Mouse (Mus musculus): ENCODE results near the gene Epsti1. TPM values are rescaled to one million over a fixed set of nuclear protein-coding genes. Genes with fewer than 3 reads are reported as not detected.
A peak's percentile ranks its signal among the peaks of the same experiment; 100 is the strongest.

The Epsti1 gene
- polyA plus RNA-seq, 1 experiment from 2014 or later, result 0.25 TPM

DNA sequence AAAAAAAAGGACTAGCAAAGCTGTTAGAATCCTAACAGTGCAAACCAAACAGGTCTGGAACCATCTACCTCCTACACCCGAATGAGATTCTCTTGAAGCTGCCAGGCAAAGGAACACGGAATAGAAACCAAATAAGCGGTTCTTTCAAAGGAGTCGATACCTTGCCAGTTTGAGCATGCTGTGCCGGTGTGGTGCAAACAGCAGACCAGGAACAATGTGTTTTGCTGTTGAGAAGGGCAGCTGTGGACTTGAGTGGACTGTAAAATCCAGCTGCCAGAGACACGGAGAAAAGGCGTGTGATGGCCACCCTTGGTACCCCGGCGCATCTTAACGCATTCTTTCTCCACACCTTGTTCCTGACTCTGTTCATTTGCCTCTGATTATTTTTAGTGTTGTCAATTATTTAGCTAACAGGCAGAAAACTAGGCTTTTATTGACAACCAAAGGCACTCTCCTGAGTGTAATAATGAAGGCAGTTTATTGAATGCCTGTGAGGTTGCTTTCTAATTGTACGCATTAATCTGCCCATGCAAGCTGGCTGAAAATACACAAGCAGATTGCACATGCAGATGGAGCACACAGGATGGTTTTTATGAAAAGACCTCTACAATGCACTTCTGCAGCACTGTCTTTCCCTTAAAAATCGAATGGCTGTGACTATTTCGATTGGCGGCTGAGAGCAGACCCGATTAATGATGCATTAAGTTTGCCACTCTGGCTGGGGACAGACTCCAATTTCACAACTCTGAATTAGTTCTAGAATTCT, 38.9 kb downstream of the Epsti1 start:
- 0 out of 2 replicates have a peak, but pooled peaks cover 8% of the 10 kb centered on the region for H3K4me1 ChIP-seq (replicated peaks)
- no peak overlapping the region for H3K27ac ChIP-seq
- 56% methylated on average over 15 of the region's 15 CpGs for WGBS
- H3K27me3 ChIP-seq, result no peaks in the 10 kb centered on the region
- no peaks in the 10 kb centered on the region for H3K36me3 ChIP-seq
- no peak overlapping the region for H3K9ac ChIP-seq (replicated peaks)
- H3K4me2 ChIP-seq, result peak overlapping the region; percentile 40
- ATAC-seq (ENCODE audit: insufficient number of reproducible peaks, insufficient read depth, low FRiP score, low TSS enrichment, low read depth), result no peak
- H3K4me3 ChIP-seq (replicated peaks), result no peak overlapping the region
- H3K9me3 ChIP-seq, result 0 out of 2 replicates have a peak, but pooled peaks cover 8% of the 10 kb centered on the region

DNA sequence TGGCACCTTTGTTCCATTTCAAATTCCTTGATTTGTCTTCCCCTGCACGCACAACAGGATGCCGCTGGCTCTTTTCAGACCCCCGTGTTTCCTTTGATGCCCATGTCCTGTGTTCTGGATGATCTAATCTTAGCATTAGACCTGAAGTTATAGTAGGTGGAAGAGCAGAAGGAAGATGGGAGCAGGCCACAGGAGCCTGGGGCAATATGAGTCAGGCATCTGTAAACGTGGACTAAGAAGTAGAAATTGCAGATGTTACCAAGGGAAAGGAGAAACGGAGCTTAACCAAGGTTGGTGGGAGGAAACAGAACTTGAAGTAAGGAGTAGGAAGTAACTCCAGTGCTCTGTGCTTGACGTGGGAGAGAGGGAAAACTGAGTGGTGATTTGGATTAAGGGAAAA, 57.7 kb downstream of the Epsti1 start:
- Histone ChIP-seq H3K4me3 (replicated peaks) (no peak overlapping the region), H3K4me1 (replicated peaks) (no peaks in the 10 kb centered on the region), H3K9ac (replicated peaks) (no peak overlapping the region), H3K27ac (no peak overlapping the region), H3K27me3 (no peaks in the 10 kb centered on the region), H3K4me2 (no peak overlapping the region), H3K36me3 (no peaks in the 10 kb centered on the region), H3K9me3 (no peaks in the 10 kb centered on the region)
- WGBS, result 83% methylated on average over 6 of the region's 6 CpGs
- ATAC-seq (ENCODE audit: insufficient number of reproducible peaks, insufficient read depth, low FRiP score, low TSS enrichment, low read depth), result no peak

DNA sequence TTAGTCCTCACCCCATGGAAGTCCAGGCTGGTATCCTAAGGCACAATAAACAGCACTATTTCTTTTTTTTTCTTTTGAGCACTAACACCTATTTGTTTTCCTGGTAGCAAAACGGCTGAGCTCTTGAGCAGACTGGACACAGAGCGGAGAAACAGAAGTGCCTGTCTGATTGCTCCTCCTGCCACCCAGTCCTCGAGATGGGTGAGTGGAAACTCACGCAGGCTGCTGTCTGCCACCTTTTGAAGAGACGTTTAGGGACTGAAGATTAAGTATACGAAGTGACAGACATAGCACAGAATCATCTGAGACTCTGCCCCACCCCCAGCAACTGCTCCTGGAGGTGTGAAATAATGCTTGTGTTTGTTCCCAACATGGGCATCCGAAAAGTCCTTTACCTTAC, 59.5 kb downstream of the Epsti1 start:
- no peak for ATAC-seq (ENCODE audit: insufficient number of reproducible peaks, insufficient read depth, low FRiP score, low TSS enrichment, low read depth)
- Histone ChIP-seq H3K4me1 (replicated peaks) (no peaks in the 10 kb centered on the region), H3K36me3 (no peaks in the 10 kb centered on the region), H3K27me3 (no peaks in the 10 kb centered on the region), H3K9ac (replicated peaks) (no peak overlapping the region), H3K9me3 (no peaks in the 10 kb centered on the region), H3K4me2 (no peak overlapping the region), H3K27ac (no peak overlapping the region), H3K4me3 (replicated peaks) (no peak overlapping the region)
- WGBS, result 40% methylated on average over 7 of the region's 7 CpGs

DNA sequence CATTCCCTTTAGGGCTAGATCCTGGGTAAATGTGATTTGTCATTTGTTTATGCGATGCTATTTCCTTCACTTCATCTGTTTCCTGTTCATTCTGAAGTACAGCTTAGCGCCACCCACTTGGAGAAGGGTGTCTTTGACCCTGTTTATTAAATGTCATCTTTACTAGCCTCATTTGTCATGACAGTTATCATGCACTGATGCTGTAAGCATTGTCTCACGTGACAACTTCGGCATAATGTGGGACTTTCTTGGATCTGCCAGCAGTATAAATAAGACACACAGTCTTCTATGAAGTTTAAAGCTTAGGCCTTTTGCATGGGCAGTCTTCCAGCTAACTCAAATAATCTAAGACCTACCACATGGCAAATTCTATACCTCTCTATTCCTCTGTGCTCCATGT, 67.3 kb downstream of the Epsti1 start:
- Histone ChIP-seq H3K27ac (no peak overlapping the region), H3K27me3 (no peaks in the 10 kb centered on the region), H3K4me1 (replicated peaks) (no peaks in the 10 kb centered on the region), H3K4me3 (replicated peaks) (no peak overlapping the region), H3K36me3 (no peaks in the 10 kb centered on the region), H3K9me3 (no peaks in the 10 kb centered on the region), H3K9ac (replicated peaks) (no peak overlapping the region), H3K4me2 (no peak overlapping the region)
- ATAC-seq (ENCODE audit: insufficient number of reproducible peaks, insufficient read depth, low FRiP score, low TSS enrichment, low read depth), result no peak
- WGBS, result 88% methylated on average over 4 of the region's 4 CpGs

DNA sequence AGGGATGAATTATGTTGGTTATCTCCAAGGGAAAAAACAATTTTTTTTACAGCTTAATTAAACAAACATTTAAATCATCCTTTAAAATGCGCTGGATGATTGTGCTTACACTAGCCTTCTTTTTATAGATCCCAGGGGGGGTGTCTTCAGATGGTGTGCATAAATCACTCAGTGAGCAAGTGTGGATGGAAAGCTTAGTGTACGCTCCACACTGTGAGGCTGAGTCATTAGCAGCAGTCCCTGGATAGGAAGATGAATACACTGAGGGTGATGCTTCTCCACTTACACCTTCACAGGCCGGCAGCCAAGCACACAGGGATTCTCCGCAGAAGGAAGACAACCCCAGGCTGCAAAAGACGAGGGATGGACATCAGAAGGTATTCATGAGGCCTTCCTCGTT, 70.2 kb downstream of the Epsti1 start:
- WGBS, result 70% methylated on average over 6 of the region's 6 CpGs
- Histone ChIP-seq H3K27ac (no peak overlapping the region), H3K9me3 (no peaks in the 10 kb centered on the region), H3K27me3 (no peaks in the 10 kb centered on the region), H3K4me3 (replicated peaks) (no peak overlapping the region), H3K4me1 (replicated peaks) (no peaks in the 10 kb centered on the region), H3K4me2 (no peak overlapping the region), H3K9ac (replicated peaks) (no peak overlapping the region), H3K36me3 (no peaks in the 10 kb centered on the region)
- no peak for ATAC-seq (ENCODE audit: insufficient number of reproducible peaks, insufficient read depth, low FRiP score, low TSS enrichment, low read depth)

DNA sequence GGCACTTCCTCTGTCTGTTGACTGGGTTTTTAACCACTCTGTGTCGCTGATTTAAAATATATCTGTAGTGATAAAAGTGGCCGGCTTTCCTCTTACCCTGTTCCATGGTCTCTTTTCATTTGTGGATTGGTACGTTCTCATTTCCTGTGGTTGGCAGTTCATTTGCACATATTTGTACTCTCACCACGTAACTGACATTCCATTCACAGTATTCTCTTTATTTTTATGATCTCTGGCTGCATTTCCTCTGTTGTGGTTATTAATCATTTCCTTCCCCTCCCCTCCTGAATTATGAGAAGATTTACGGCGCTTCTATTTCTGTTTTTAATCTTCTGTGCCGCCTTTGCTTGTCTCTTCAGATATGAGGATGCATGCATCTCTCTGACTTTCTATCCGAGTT, 71.7 kb downstream of the Epsti1 start:
- Histone ChIP-seq H3K9ac (replicated peaks) (no peak overlapping the region), H3K9me3 (no peaks in the 10 kb centered on the region), H3K36me3 (no peaks in the 10 kb centered on the region), H3K4me2 (no peak overlapping the region), H3K4me3 (replicated peaks) (no peak overlapping the region), H3K27ac (no peak overlapping the region), H3K4me1 (replicated peaks) (no peaks in the 10 kb centered on the region), H3K27me3 (no peaks in the 10 kb centered on the region)
- WGBS, result 56% methylated on average over 8 of the region's 8 CpGs
- no peak for ATAC-seq (ENCODE audit: insufficient number of reproducible peaks, insufficient read depth, low FRiP score, low TSS enrichment, low read depth)

DNA sequence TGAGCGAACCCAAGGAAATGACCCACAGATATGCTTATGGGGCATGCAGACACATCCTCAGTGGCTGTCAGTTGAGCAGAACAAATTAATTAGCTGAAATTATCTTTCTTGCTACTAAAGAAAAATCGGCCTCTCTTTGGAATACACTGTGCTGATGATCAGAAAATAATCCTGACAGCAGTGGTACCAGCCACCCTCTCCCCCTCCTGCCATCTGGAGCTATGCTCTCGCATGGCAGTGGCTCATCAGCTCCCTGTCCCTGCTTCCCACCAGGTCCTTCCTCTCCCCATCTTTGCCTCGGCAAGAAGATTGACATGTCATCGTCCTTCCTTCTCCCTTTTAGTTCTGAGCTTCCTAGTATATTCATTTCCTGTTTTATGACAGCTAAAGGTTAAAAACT, 77.5 kb downstream of the Epsti1 start:
- H3K36me3 ChIP-seq, result no peaks in the 10 kb centered on the region
- H3K4me1 ChIP-seq (replicated peaks), result no peaks in the 10 kb centered on the region
- no peak overlapping the region for H3K9ac ChIP-seq (replicated peaks)
- H3K4me2 ChIP-seq, result no peak overlapping the region
- no peak overlapping the region for H3K4me3 ChIP-seq (replicated peaks)
- WGBS, result 85% methylated on average over 5 of the region's 5 CpGs
- ATAC-seq (ENCODE audit: insufficient number of reproducible peaks, insufficient read depth, low FRiP score, low TSS enrichment, low read depth), result no peak
- H3K27ac ChIP-seq, result no peak overlapping the region
- no peaks in the 10 kb centered on the region for H3K9me3 ChIP-seq
- no peaks in the 10 kb centered on the region for H3K27me3 ChIP-seq

DNA sequence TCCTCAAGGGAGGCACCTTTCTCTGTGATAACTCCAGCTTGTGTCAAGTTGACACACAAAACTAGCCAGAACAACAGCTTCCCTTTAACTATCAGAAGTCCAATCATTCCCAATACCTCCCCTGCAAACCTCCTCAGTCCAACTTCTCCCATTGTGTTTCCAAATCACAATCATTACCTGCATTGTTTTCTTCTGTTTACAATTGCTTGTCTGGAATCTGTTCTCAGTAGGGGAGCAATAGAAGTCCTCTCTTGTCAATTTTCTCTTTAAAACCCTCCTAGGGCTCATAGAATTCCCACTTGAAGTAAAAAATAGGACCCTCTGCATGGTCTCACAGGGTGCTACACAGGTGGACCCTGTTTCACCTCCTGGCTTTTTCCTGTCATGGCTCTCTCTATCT, 93.7 kb downstream of the Epsti1 start:
- no peaks in the 10 kb centered on the region for H3K4me1 ChIP-seq (replicated peaks)
- H3K4me3 ChIP-seq (replicated peaks), result no peak overlapping the region
- no peak overlapping the region for H3K27ac ChIP-seq
- ATAC-seq (ENCODE audit: insufficient number of reproducible peaks, insufficient read depth, low FRiP score, low TSS enrichment, low read depth), result no peak
- H3K4me2 ChIP-seq, result no peak overlapping the region
- H3K27me3 ChIP-seq, result no peaks in the 10 kb centered on the region
- no peaks in the 10 kb centered on the region for H3K9me3 ChIP-seq
- no peaks in the 10 kb centered on the region for H3K36me3 ChIP-seq
- no peak overlapping the region for H3K9ac ChIP-seq (replicated peaks)

DNA sequence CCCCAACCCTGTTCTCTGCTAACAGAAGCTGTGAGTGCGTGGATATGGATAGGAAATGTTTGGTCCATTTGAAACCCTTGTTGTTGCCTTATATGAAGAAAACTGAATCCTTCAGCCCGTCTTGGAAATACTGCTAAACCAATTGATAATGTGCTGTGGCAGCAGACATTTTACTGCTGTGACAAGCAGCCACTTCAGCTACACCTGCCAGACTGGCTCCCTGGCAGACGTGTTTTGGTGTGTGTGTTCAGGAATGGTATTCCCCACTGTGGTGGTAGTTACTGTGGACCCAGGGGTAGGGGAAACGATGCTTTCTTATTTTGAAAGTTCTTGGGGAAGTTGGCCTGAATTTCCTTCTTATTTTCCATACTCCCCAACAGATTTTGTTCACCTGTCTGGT, 100.4 kb downstream of the Epsti1 start:
- Histone ChIP-seq H3K9me3 (no peaks in the 10 kb centered on the region), H3K4me1 (replicated peaks) (peaks cover 3% of the 10 kb centered on the region; the same call in 1 of the 2 replicates), H3K9ac (replicated peaks) (no peak overlapping the region), H3K27ac (no peak overlapping the region), H3K4me2 (no peak overlapping the region), H3K4me3 (replicated peaks) (no peak overlapping the region), H3K27me3 (no peaks in the 10 kb centered on the region), H3K36me3 (no peaks in the 10 kb centered on the region)
- WGBS, result 67% methylated on average over 4 of the region's 4 CpGs
- no peak for ATAC-seq (ENCODE audit: insufficient number of reproducible peaks, insufficient read depth, low FRiP score, low TSS enrichment, low read depth)

DNA sequence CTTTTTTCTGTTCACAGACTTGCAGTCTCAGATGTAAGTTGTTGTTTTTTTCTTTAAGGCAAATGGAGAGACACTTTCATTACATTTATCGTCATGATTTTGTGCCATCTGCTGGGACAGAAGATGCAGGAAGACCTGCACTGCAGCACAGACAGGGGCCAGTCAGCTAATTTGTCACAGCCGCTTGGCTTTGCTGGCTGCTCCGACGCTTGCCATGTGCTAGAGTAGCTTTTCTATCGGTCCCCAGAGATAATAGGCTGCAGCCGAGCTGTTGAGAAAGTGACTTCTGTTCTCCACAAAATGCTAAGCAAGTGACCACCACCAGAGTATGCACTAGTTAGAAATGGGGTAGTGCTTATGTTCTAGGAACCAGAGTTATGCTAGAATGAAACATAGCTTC, 104.0 kb downstream of the Epsti1 start:
- Histone ChIP-seq H3K4me3 (replicated peaks) (no peak overlapping the region), H3K4me1 (replicated peaks) (peaks cover 3% of the 10 kb centered on the region; the same call in 1 of the 2 replicates), H3K27ac (no peak overlapping the region), H3K27me3 (0 out of 2 replicates have a peak, but pooled peaks cover 6% of the 10 kb centered on the region), H3K4me2 (no peak overlapping the region), H3K9ac (replicated peaks) (no peak overlapping the region), H3K9me3 (no peaks in the 10 kb centered on the region), H3K36me3 (no peaks in the 10 kb centered on the region)
- 26% methylated on average over 6 of the region's 6 CpGs for WGBS
- no peak for ATAC-seq (ENCODE audit: insufficient number of reproducible peaks, insufficient read depth, low FRiP score, low TSS enrichment, low read depth)

DNA sequence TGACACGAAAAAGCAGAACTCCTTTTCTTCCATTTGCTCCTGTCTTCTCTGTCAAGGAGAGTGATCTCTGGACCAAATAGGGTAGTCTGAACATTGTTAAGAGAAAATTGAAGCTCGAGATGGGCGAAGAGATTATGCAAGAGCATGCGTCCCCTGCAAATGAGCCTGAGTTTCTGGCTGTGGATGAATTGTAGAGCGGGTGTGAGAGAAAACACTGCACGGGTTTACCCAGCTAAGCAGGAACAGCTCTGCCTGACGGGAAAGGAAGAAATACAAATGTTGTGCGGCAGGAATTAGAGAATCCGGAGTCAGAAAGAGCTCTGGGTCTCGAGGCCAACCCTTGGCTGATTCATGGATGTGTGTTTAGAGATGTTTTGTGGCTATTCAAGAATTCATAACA, 107.8 kb downstream of the Epsti1 start:
- no peak overlapping the region for H3K4me3 ChIP-seq (replicated peaks)
- H3K9ac ChIP-seq (replicated peaks), result no peak overlapping the region
- H3K4me2 ChIP-seq, result no peak overlapping the region
- H3K27me3 ChIP-seq, result 0 out of 2 replicates have a peak, but pooled peaks cover 6% of the 10 kb centered on the region
- ATAC-seq (ENCODE audit: insufficient number of reproducible peaks, insufficient read depth, low FRiP score, low TSS enrichment, low read depth), result no peak
- H3K9me3 ChIP-seq, result no peaks in the 10 kb centered on the region
- WGBS, result 63% methylated on average over 10 of the region's 10 CpGs
- H3K36me3 ChIP-seq, result no peaks in the 10 kb centered on the region
- peaks cover 3% of the 10 kb centered on the region; the same call in 1 of the 2 replicates for H3K4me1 ChIP-seq (replicated peaks)
- H3K27ac ChIP-seq, result no peak overlapping the region

Data from limb, embryonic 12.5 days (tissue).